Mouse (Mus musculus) heart, postnatal 0 days (tissue): Measurements from ENCODE around the gene Adamts1. TPM values are rescaled to one million over a fixed set of nuclear protein-coding genes. Genes with fewer than 3 reads are reported as not detected.

Experiments used
- ATAC-seq: fragments of 200-750 bp; cut with Nextera tagmentation; 2 replicates; pipeline ENCODE4 v1.8.0; 2017; ENCODE audit warnings: low read depth, moderate number of reproducible peaks, moderate library complexity; ENCODE audit not compliant: insufficient read depth
- DNase-seq: peaks from one replicate; pipeline ENCODE4 v3.0.0-alpha.2; 2016; ENCODE audit warnings: low spot score
- H3K27ac ChIP-seq: fragments of 300-500 bp; sonication (generic); 2 replicates; pipeline ENCODE4 v1.5.1; 2014; ENCODE audit warnings: low read depth, mild to moderate bottlenecking
- H3K27me3 ChIP-seq: fragments of 300-500 bp; sonication (generic); 2 replicates; pipeline ENCODE4 v1.6.1; 2014; ENCODE audit warnings: low read length, mixed read lengths; ENCODE audit not compliant: control insufficient read depth, insufficient read depth
- H3K36me3 ChIP-seq: fragments of 300-500 bp; sonication (generic); replicated peaks from 2 replicates; pipeline ENCODE4 v1.6.1; 2014; ENCODE audit warnings: low read length, mixed read lengths; ENCODE audit not compliant: control insufficient read depth, insufficient read depth
- H3K4me1 ChIP-seq: fragments of 300-500 bp; sonication (generic); 2 replicates; pipeline ENCODE4 v1.6.1; 2014; ENCODE audit warnings: antibody characterized with exemption; ENCODE audit not compliant: control insufficient read depth, insufficient read depth
- H3K4me2 ChIP-seq: fragments of 300-500 bp; sonication (generic); 2 replicates; pipeline ENCODE4 v1.6.1; 2014; ENCODE audit warnings: low read depth, mild to moderate bottlenecking, low read length, moderate library complexity
- H3K4me3 ChIP-seq: fragments of 300-500 bp; sonication (generic); 2 replicates; pipeline ENCODE4 v1.5.1; 2014; ENCODE audit warnings: low read depth, low read length
- H3K9ac ChIP-seq: fragments of 300-500 bp; sonication (generic); replicated peaks from 2 replicates; pipeline ENCODE4 v1.6.1; 2014; ENCODE audit warnings: low read depth, low read length, mixed read lengths
- H3K9me3 ChIP-seq: fragments of 300-500 bp; sonication (generic); replicated peaks from 2 replicates; pipeline ENCODE4 v1.6.1; 2016; ENCODE audit warnings: low read length; ENCODE audit not compliant: control insufficient read depth
- CTCF ChIP-seq: IDR thresholded peaks from 2 replicates; pipeline ENCODE4 v1.5.1; 2016; ENCODE audit warnings: antibody characterized with exemption, control low read depth, low read depth
- EP300 ChIP-seq: IDR thresholded peaks from 2 replicates; pipeline ENCODE4 v1.6.1; 2016; ENCODE audit warnings: antibody characterized with exemption, low read depth
- WGBS: fragments of 180-500 bp; shearing (Covaris S2); extraction: QIAGEN DNeasy Blood & Tissue Kit; methylation state at CpG from one replicate; pipeline ENCODE4 v1.1.7; 2014; 5-methylcytosine and 5-hydroxymethylcytosine counted together
- polyA plus RNA-seq: library from polyadenylated mRNA; unstranded; fragments of >200 nt; fragmentation: Nextera tagmentation; extraction: Ambion mirVana; gene quantifications from 2 replicates; pipeline ENCODE4 v1.2.1, GENCODE M21; 2015
- total RNA-seq: library from RNA; depleted of rRNA; stranded (reverse); fragments of >200 nt; gene quantifications from 2 replicates; pipeline ENCODE4 v1.2.3, GENCODE M21; 2014; ENCODE audit warnings: low replicate concordance

The Adamts1 gene
- total and polyA plus RNA-seq, 2 experiments from 2014 or later: 19.9 to 93.8 TPM

- H3K4me3 ChIP-seq: no peak overlapping the region
- no peak overlapping the region; the same call in 1 of the 2 replicates for H3K27ac ChIP-seq
- TF ChIP-seq EP300 (no peak), CTCF (no peak)
- 75% methylated on average over 4 of the region's 4 CpGs for WGBS
- no peak overlapping the region for H3K9ac ChIP-seq
- no peak for DNase-seq
- H3K4me1 ChIP-seq: no peaks in the 10 kb centered on the region
- no peaks in the 10 kb centered on the region for H3K9me3 ChIP-seq
- H3K27me3 ChIP-seq: no peaks in the 10 kb centered on the region
- no peak for ATAC-seq
- peaks cover 41% of the 10 kb centered on the region for H3K36me3 ChIP-seq
- H3K4me2 ChIP-seq: no peak overlapping the region
Measured at GRCm38 (mm10) chr16:85793166-85793830, 9.6 kb downstream of the Adamts1 start.

DNA sequence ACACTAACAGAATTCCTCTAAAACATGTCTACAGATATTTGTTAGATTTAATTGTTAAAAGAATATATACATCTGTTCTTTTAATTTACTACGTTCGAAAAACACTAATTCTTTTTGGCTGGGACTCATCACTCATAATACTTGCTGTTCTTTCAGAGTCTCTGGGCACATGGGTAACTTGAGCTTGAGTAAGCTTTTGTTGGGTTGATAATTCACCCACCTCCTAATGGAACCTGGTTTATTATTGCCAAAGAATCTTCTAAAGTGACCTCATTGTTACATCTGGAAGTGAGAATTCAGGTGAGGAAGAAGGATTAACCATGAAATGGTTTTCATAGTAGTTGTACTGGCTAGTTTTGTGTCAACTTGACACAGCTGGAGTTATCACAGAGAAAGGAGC, 21.8 kb downstream of the Adamts1 start:
- H3K9ac ChIP-seq: no peak overlapping the region
- WGBS: 80% methylated on average over 2 of the region's 2 CpGs
- no peaks in the 10 kb centered on the region for H3K27me3 ChIP-seq
- DNase-seq (no peak), ATAC-seq (no peak)
- H3K4me1 ChIP-seq: no peaks in the 10 kb centered on the region
- no peaks in the 10 kb centered on the region for H3K36me3 ChIP-seq
- H3K9me3 ChIP-seq: no peaks in the 10 kb centered on the region
- H3K4me3 ChIP-seq: no peak overlapping the region
- no peak for TF ChIP-seq CTCF
- TF ChIP-seq EP300: no peak
- no peak overlapping the region for H3K4me2 ChIP-seq
- no peak overlapping the region for H3K27ac ChIP-seq

GRCm38 (mm10) chr16:85779775-85780174, 23.1 kb downstream of the Adamts1 start:
- ATAC-seq (no peak), DNase-seq (peak; percentile 77)
- no peaks in the 10 kb centered on the region for H3K36me3 ChIP-seq
- TF ChIP-seq CTCF: peak; percentile 66
- TF ChIP-seq EP300: 0 out of 2 replicates have a peak, but pooled peaks have one; percentile 18
- no peak overlapping the region for H3K27ac ChIP-seq
- no peaks in the 10 kb centered on the region for H3K27me3 ChIP-seq
- no peak overlapping the region for H3K4me2 ChIP-seq
- H3K4me3 ChIP-seq: no peak overlapping the region
- H3K9me3 ChIP-seq: no peaks in the 10 kb centered on the region
- no peaks in the 10 kb centered on the region for H3K4me1 ChIP-seq
- H3K9ac ChIP-seq: no peak overlapping the region

DNA sequence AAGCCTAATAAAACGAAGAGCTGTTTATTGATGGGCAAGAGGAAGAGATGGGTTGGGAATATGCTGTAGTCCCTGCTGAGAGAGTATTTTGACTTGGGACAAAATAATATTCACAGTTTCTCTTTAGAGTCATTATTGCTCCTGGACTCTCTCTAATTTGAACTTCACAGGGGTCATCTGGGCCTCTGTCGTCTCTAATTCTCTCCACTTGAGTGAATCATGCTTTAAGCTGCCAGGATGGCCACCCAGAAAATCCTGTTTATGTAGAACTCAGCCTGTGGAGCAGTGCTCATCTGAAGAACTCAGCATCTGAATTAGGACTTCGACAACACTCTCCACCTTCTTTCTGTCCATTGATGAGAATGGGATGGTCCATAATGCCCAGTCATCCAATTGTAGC, 30.6 kb downstream of the Adamts1 start:
- H3K36me3 ChIP-seq: no peaks in the 10 kb centered on the region
- no peak overlapping the region for H3K4me2 ChIP-seq
- WGBS: 77% methylated on average over 3 of the region's 3 CpGs
- no peak overlapping the region for H3K9ac ChIP-seq
- DNase-seq: no peak
- no peak overlapping the region for H3K4me3 ChIP-seq
- H3K4me1 ChIP-seq: no peaks in the 10 kb centered on the region
- no peaks in the 10 kb centered on the region for H3K27me3 ChIP-seq
- no peaks in the 10 kb centered on the region for H3K9me3 ChIP-seq
- no peak for ATAC-seq
- TF ChIP-seq CTCF (no peak), EP300 (no peak)
- no peak overlapping the region for H3K27ac ChIP-seq

DNA sequence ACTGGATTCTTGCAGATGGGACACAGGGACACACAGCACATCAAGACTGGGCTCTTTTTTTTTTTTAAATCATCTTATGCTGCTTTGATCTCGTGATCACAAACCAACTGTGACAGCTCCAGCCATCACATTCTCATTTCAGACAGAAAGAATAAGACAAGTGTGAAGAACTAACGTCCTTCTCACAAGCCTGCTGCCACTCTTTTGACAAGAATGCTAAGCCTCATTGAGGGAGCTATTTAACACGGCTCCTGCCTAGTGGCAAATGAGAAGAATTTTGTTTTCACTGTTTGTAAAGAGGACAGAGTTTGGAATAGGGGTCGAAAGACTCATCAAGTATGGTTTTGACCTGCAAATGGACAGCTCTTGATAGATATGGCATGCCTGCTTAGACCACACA, 35.6 kb downstream of the Adamts1 start:
- Histone ChIP-seq H3K4me2 (no peak overlapping the region), H3K9ac (no peak overlapping the region), H3K36me3 (no peaks in the 10 kb centered on the region), H3K4me1 (peaks cover 11% of the 10 kb centered on the region), H3K27me3 (no peaks in the 10 kb centered on the region), H3K27ac (no peak overlapping the region), H3K4me3 (no peak overlapping the region), H3K9me3 (no peaks in the 10 kb centered on the region)
- no peak for DNase-seq
- TF ChIP-seq CTCF: no peak
- no peak for TF ChIP-seq EP300
- WGBS: 63% methylated on average over 4 of the region's 4 CpGs
- no peak for ATAC-seq

DNA sequence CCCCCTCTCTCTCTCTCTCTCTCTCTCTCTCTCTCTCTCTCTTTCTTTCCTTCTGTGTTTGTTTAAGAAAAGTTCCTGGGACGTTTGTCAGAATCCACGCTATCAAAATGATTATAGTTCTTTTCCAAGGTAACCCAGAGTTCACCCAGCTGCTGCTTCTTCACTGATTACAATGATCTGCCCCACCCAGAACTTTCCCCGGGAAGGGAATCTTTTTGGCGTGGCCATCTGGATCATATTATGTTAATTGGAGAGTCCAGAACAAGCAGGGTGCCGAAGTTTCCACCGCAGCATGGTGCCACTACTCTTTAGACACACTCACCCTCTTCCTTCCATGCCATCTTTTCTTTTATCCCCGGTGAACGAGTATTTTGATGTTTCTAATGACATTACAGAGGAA, 37.2 kb downstream of the Adamts1 start:
- ATAC-seq: no peak
- Histone ChIP-seq H3K4me3 (no peak overlapping the region), H3K4me1 (peaks cover 11% of the 10 kb centered on the region), H3K9ac (no peak overlapping the region), H3K27me3 (no peaks in the 10 kb centered on the region), H3K4me2 (peak overlapping the region; percentile 4; the same call in 1 of the 2 replicates), H3K27ac (no peak overlapping the region), H3K36me3 (no peaks in the 10 kb centered on the region), H3K9me3 (no peaks in the 10 kb centered on the region)
- no peak for DNase-seq
- no peak for TF ChIP-seq EP300
- TF ChIP-seq CTCF: no peak
- WGBS: 32% methylated on average over 8 of the region's 8 CpGs
